Mouse (Mus musculus) frontal cortex, postnatal 10 days (tissue): ENCODE data around the gene Fcgr1.
"Not testable (repeated sequence)": the region's sequence is repeated elsewhere in the genome, so short reads cannot be mapped to it uniquely, and the experiment has no call there.

Experiments used
- DNase-seq, 2 experiments: peaks; one replicate each; pipeline ENCODE4 v3.0.0; 2022; ENCODE audit warnings: low spot score in 2 of 2, mixed read lengths in 1 of 2

Gene Fcgr1

GRCm38 (mm10) chr3:96249034-96249345 lies 44.8 kb downstream of the Fcgr1 start:
- DNase-seq = no peak

- DNase-seq = no peak
These were observed 45.4 kb downstream of the Fcgr1 start for GRCm38 (mm10) chr3:96248141-96249033.

- no peak for DNase-seq
These were observed 46.2 kb downstream of the Fcgr1 start for GRCm38 (mm10) chr3:96247356-96248140.

- not testable (repeated sequence) for DNase-seq
These were observed 47.3 kb downstream of the Fcgr1 start, which contains the start of gene Hist2h3c1 for GRCm38 (mm10) chr3:96246427-96246856. Hist2h3c1 (plus strand) TSS chr3:96246685.

GRCm38 (mm10) chr3:96246018-96246417 lies 47.8 kb downstream of the Fcgr1 start:
- not testable (repeated sequence) for DNase-seq

GRCm38 (mm10) chr3:96245003-96245886 lies 48.5 kb downstream of the Fcgr1 start, which contains the start of gene Hist2h2aa1:
Hist2h2aa1 (plus strand) TSS chr3:96245497.
- DNase-seq = peak; percentile 83 to 85

- no peak for DNase-seq
These were observed 49.7 kb downstream of the Fcgr1 start for GRCm38 (mm10) chr3:96243921-96244572.

GRCm38 (mm10) chr3:96240799-96241197 lies 53.0 kb downstream of the Fcgr1 start:
- no peak for DNase-seq

- peak; percentile 90 to 95 for DNase-seq
These were observed 53.6 kb downstream of the Fcgr1 start, which contains the start of gene Hist2h2aa2 for GRCm38 (mm10) chr3:96239949-96240798. Hist2h2aa2 (minus strand) TSS chr3:96240276.

- not testable (repeated sequence) for DNase-seq
These were observed 54.6 kb downstream of the Fcgr1 start, which contains the start of gene Hist2h3c2 for GRCm38 (mm10) chr3:96238954-96239793. Hist2h3c2 (minus strand) TSS chr3:96239127.

- DNase-seq = no peak
These were observed 55.8 kb downstream of the Fcgr1 start for GRCm38 (mm10) chr3:96237904-96238511.

- no peak for DNase-seq
These were observed 56.4 kb downstream of the Fcgr1 start for GRCm38 (mm10) chr3:96237335-96237903.

- DNase-seq = no peak
These were observed 56.9 kb downstream of the Fcgr1 start for GRCm38 (mm10) chr3:96236834-96237334.

GRCm38 (mm10) chr3:96235836-96236235 lies 57.9 kb downstream of the Fcgr1 start:
- no peak for DNase-seq

GRCm38 (mm10) chr3:96234914-96235313 lies 58.9 kb downstream of the Fcgr1 start:
- DNase-seq = no peak
